Mouse (Mus musculus) small intestine, adult 2 months (tissue): ENCODE measurements around the gene Trim31.

Experiments used
- CTCF ChIP-seq: fragments of 200-500 bp; IDR thresholded peaks from 2 replicates; pipeline ENCODE4 v1.5.1; 2012; ENCODE audit warnings: low read depth, mild to moderate bottlenecking, control low read depth, inconsistent platforms, low read length, moderate library complexity, mixed read lengths; ENCODE audit not compliant: insufficient replicate concordance, insufficient read length; ENCODE audit errors: extremely low read depth
- POLR2A ChIP-seq: fragments of 200-500 bp; IDR thresholded peaks from 2 replicates; pipeline ENCODE4 v1.6.1; 2012; ENCODE audit warnings: low read depth, mild to moderate bottlenecking, control low read depth, inconsistent platforms, low read length, moderate library complexity

DNA sequence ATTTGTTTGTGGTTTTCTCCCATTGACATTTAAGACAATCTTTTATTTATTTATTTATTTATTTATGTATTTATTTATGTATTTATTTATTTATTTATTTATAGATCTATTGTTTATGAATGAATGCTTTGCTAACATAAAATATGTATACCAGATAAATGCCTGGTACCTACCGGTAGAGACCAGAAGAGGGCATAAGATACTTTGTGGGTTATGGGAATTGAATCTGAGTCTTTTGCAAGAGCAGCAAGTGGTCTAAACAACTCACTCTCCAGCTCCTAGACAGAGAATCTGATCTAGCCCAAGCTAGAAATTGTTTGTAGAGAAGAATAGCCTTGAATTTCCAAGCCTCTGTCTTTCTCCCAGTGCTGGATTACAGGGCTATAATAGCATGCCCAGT is 2.8 kb downstream of the Trim31 start:
- TF ChIP-seq CTCF (no peak), POLR2A (no peak)
